Mouse (Mus musculus): Measurements from ENCODE around the gene Tmem41a.

DNA sequence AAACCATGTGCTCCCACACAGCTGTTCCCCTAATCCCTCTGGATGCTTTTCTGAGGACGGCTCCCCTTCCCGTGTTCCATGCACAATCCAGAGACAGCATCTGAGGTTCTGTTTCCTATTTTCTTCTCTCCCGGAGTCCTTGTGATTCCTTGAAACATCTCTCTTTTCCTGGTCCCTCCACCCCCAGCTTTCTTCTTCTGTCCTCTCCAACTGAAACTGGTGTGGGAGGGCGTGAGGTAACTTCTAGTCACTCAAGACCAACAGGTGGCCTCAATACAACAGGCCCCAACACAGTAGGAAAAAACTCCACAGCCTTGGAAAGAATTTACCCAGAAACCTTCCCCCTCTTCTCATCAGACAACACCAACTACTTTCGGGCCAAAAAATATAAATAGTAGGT lies 30.0 kb upstream of the Tmem41a start:
- TF ChIP-seq CTCF (conservative IDR thresholded peaks at IDR 0.05; ENCODE audit: insufficient read depth, insufficient read length, low read depth, low read length) (no peak), POLR2A (IDR thresholded peaks at IDR 0.05; ENCODE audit: low read depth, low read length) (no peak)

Measured in kidney, adult 2 months (tissue).